Mouse (Mus musculus) forebrain, embryonic 12.5 days (tissue): Measurements from ENCODE around the gene Trmt1. TPM values are rescaled to one million over a fixed set of nuclear protein-coding genes. Genes with fewer than 3 reads are reported as not detected.

Experiments used
- ATAC-seq: fragments of 200-750 bp; cut with Nextera tagmentation; 2 replicates; pipeline ENCODE4 v1.8.0; 2017; ENCODE audit warnings: moderate TSS enrichment; ENCODE audit not compliant: low FRiP score
- H3K27ac ChIP-seq: fragments of 300-500 bp; sonication (generic); 2 replicates; pipeline ENCODE4 v1.5.1; 2016; ENCODE audit warnings: mild to moderate bottlenecking
- H3K27me3 ChIP-seq: fragments of 300-500 bp; sonication (generic); 2 replicates; pipeline ENCODE4 v1.6.1; 2016; ENCODE audit warnings: mild to moderate bottlenecking
- H3K36me3 ChIP-seq: fragments of 300-500 bp; sonication (generic); replicated peaks from 2 replicates; pipeline ENCODE4 v1.6.1; 2016; ENCODE audit warnings: mild to moderate bottlenecking
- H3K4me1 ChIP-seq: fragments of 300-500 bp; sonication (generic); 2 replicates; pipeline ENCODE4 v1.6.1; 2016
- H3K4me2 ChIP-seq: fragments of 300-500 bp; sonication (generic); 2 replicates; pipeline ENCODE4 v1.6.1; 2016; ENCODE audit warnings: mild to moderate bottlenecking, moderate library complexity
- H3K4me3 ChIP-seq: fragments of 300-500 bp; sonication (generic); replicated peaks from 2 replicates; pipeline ENCODE4 v1.5.1; 2016; ENCODE audit warnings: mild to moderate bottlenecking
- H3K9ac ChIP-seq: fragments of 300-500 bp; sonication (generic); 2 replicates; pipeline ENCODE4 v1.6.1; 2016; ENCODE audit warnings: mild to moderate bottlenecking
- H3K9me3 ChIP-seq: fragments of 300-500 bp; sonication (generic); 2 replicates; pipeline ENCODE4 v1.6.1; 2016
- WGBS: fragments of 180-500 bp; shearing (Covaris S2); methylation state at CpG from one replicate; pipeline ENCODE4 v1.1.7; 2016; 5-methylcytosine and 5-hydroxymethylcytosine counted together
- polyA plus RNA-seq: library from polyadenylated mRNA; unstranded; fragments of >200 nt; fragmentation: Nextera tagmentation; extraction: Ambion mirVana; gene quantifications from 2 replicates; pipeline ENCODE4 v1.2.1, GENCODE M21; 2016

Gene Trmt1
- polyA plus RNA-seq, 1 experiment from 2014 or later: 59.6 TPM

GRCm38 (mm10) chr8:84718476-84718875 lies 32.4 kb downstream of the Trmt1 start:
- no peak overlapping the region for H3K4me2 ChIP-seq
- H3K9ac ChIP-seq: no peak overlapping the region; the same call in 1 of the 2 replicates
- ATAC-seq: no peak
- H3K4me1 ChIP-seq: peaks cover 46% of the 10 kb centered on the region
- WGBS: 91% methylated on average over 5 of the region's 5 CpGs
- H3K36me3 ChIP-seq: peaks cover 42% of the 10 kb centered on the region
- H3K27me3 ChIP-seq: peaks cover 62% of the 10 kb centered on the region
- H3K27ac ChIP-seq: no peak overlapping the region
- H3K4me3 ChIP-seq: no peak overlapping the region
- H3K9me3 ChIP-seq: no peaks in the 10 kb centered on the region

GRCm38 (mm10) chr8:84718959-84719690 lies 33.0 kb downstream of the Trmt1 start:
- H3K4me3 ChIP-seq: no peak overlapping the region
- H3K9ac ChIP-seq: no peak overlapping the region; the same call in 1 of the 2 replicates
- peaks cover 46% of the 10 kb centered on the region for H3K4me1 ChIP-seq
- WGBS: 85% methylated on average over 5 of the region's 5 CpGs
- H3K27ac ChIP-seq: no peak overlapping the region
- H3K9me3 ChIP-seq: no peaks in the 10 kb centered on the region
- no peak overlapping the region for H3K4me2 ChIP-seq
- H3K27me3 ChIP-seq: peaks cover 61% of the 10 kb centered on the region
- no peak for ATAC-seq
- H3K36me3 ChIP-seq: peaks cover 42% of the 10 kb centered on the region

GRCm38 (mm10) chr8:84722530-84722849 lies 36.4 kb downstream of the Trmt1 start:
- Histone ChIP-seq H3K4me1 (peaks cover 48% of the 10 kb centered on the region), H3K36me3 (peaks cover 61% of the 10 kb centered on the region), H3K9ac (peak overlapping the region; percentile 33; the same call in 1 of the 2 replicates), H3K27me3 (peaks cover 43% of the 10 kb centered on the region), H3K4me2 (peak overlapping the region; percentile 24), H3K9me3 (no peaks in the 10 kb centered on the region), H3K4me3 (no peak overlapping the region), H3K27ac (peak overlapping the region; percentile 87)
- WGBS: 64% methylated on average over 6 of the region's 6 CpGs
- ATAC-seq: peak; percentile 24; the same call in 1 of the 2 replicates

GRCm38 (mm10) chr8:84722850-84723570 lies 36.9 kb downstream of the Trmt1 start, which contains the start of gene G430095P16Rik:
Gene G430095P16Rik (plus strand): TSS chr8:84723007.
- peaks cover 38% of the 10 kb centered on the region for H3K27me3 ChIP-seq
- peaks cover 60% of the 10 kb centered on the region for H3K36me3 ChIP-seq
- peak within 1 kb of the TSS; percentile 36 for H3K9ac ChIP-seq
- H3K4me2 ChIP-seq: peak within 1 kb of the TSS; percentile 24
- H3K4me3 ChIP-seq: no peak within 1 kb of the TSS
- no peaks in the 10 kb centered on the region for H3K9me3 ChIP-seq
- H3K27ac ChIP-seq: peak within 1 kb of the TSS; percentile 87
- 14% methylated on average over 10 of the region's 10 CpGs for WGBS
- peak; percentile 81 for ATAC-seq
- peaks cover 53% of the 10 kb centered on the region for H3K4me1 ChIP-seq

GRCm38 (mm10) chr8:84723571-84723900 lies 37.4 kb downstream of the Trmt1 start:
- Histone ChIP-seq H3K9ac (peak overlapping the region; percentile 36), H3K4me3 (no peak overlapping the region), H3K4me2 (peak overlapping the region; percentile 24; the same call in 1 of the 2 replicates), H3K27me3 (peaks cover 32% of the 10 kb centered on the region), H3K36me3 (peaks cover 58% of the 10 kb centered on the region), H3K27ac (peak overlapping the region; percentile 87), H3K4me1 (peaks cover 58% of the 10 kb centered on the region), H3K9me3 (no peaks in the 10 kb centered on the region)
- ATAC-seq: no peak
- WGBS: 25% methylated on average over 7 of the region's 7 CpGs

- Histone ChIP-seq H3K4me1 (peaks cover 68% of the 10 kb centered on the region), H3K4me2 (peak overlapping the region; percentile 5; the same call in 1 of the 2 replicates), H3K9me3 (no peaks in the 10 kb centered on the region), H3K27me3 (peaks cover 21% of the 10 kb centered on the region), H3K27ac (peak overlapping the region; percentile 87), H3K4me3 (no peak overlapping the region), H3K9ac (peak overlapping the region; percentile 9; the same call in 1 of the 2 replicates), H3K36me3 (peaks cover 51% of the 10 kb centered on the region)
- 52% methylated on average over 9 of the region's 9 CpGs for WGBS
- ATAC-seq: no peak
Measured at GRCm38 (mm10) chr8:84724683-84725082, 38.6 kb downstream of the Trmt1 start.

GRCm38 (mm10) chr8:84725246-84725940 lies 39.3 kb downstream of the Trmt1 start:
- peaks cover 46% of the 10 kb centered on the region for H3K36me3 ChIP-seq
- H3K4me1 ChIP-seq: peaks cover 74% of the 10 kb centered on the region
- WGBS: 57% methylated on average over 10 of the region's 10 CpGs
- 0 out of 2 replicates have a peak overlapping the region, but pooled peaks have one; percentile 5 for H3K4me2 ChIP-seq
- H3K27me3 ChIP-seq: peaks cover 18% of the 10 kb centered on the region
- peak overlapping the region; percentile 9; the same call in 1 of the 2 replicates for H3K9ac ChIP-seq
- H3K9me3 ChIP-seq: no peaks in the 10 kb centered on the region
- H3K27ac ChIP-seq: peak overlapping the region; percentile 79
- H3K4me3 ChIP-seq: no peak overlapping the region
- no peak for ATAC-seq

GRCm38 (mm10) chr8:84725941-84726259 lies 39.8 kb downstream of the Trmt1 start:
- Histone ChIP-seq H3K36me3 (peaks cover 40% of the 10 kb centered on the region), H3K9ac (0 out of 2 replicates have a peak overlapping the region, but pooled peaks have one; percentile 9), H3K4me2 (no peak overlapping the region), H3K27me3 (peaks cover 14% of the 10 kb centered on the region), H3K9me3 (no peaks in the 10 kb centered on the region), H3K27ac (peak overlapping the region; percentile 79), H3K4me1 (peaks cover 79% of the 10 kb centered on the region), H3K4me3 (no peak overlapping the region)
- ATAC-seq: no peak
- WGBS: 21% methylated on average over 3 of the region's 3 CpGs

GRCm38 (mm10) chr8:84728474-84728873 lies 42.4 kb downstream of the Trmt1 start:
- H3K27me3 ChIP-seq: peaks cover 18% of the 10 kb centered on the region
- peak; percentile 70 for ATAC-seq
- peak overlapping the region; percentile 13; the same call in 1 of the 2 replicates for H3K4me2 ChIP-seq
- peaks cover 86% of the 10 kb centered on the region for H3K4me1 ChIP-seq
- H3K9me3 ChIP-seq: no peaks in the 10 kb centered on the region
- H3K9ac ChIP-seq: peak overlapping the region; percentile 36
- WGBS: 54% methylated on average over 3 of the region's 3 CpGs
- peak overlapping the region; percentile 79 for H3K27ac ChIP-seq
- no peak overlapping the region for H3K4me3 ChIP-seq
- peaks cover 32% of the 10 kb centered on the region for H3K36me3 ChIP-seq

- H3K27me3 ChIP-seq: peaks cover 23% of the 10 kb centered on the region
- 88% methylated on average over 16 of the region's 16 CpGs for WGBS
- H3K4me1 ChIP-seq: peaks cover 77% of the 10 kb centered on the region
- H3K9ac ChIP-seq: no peak overlapping the region; the same call in 1 of the 2 replicates
- no peak overlapping the region for H3K4me2 ChIP-seq
- no peak overlapping the region for H3K4me3 ChIP-seq
- H3K9me3 ChIP-seq: no peaks in the 10 kb centered on the region
- ATAC-seq: no peak
- H3K27ac ChIP-seq: peak overlapping the region; percentile 84
- peaks cover 28% of the 10 kb centered on the region for H3K36me3 ChIP-seq
Measured at GRCm38 (mm10) chr8:84729921-84730362, 43.8 kb downstream of the Trmt1 start.

- Histone ChIP-seq H3K36me3 (peaks cover 22% of the 10 kb centered on the region), H3K9ac (peak overlapping the region; percentile 25), H3K27ac (peak overlapping the region; percentile 84), H3K4me1 (peaks cover 74% of the 10 kb centered on the region), H3K9me3 (no peaks in the 10 kb centered on the region), H3K4me3 (no peak overlapping the region; the same call in 1 of the 2 replicates), H3K27me3 (peaks cover 28% of the 10 kb centered on the region), H3K4me2 (peak overlapping the region; percentile 15; the same call in 1 of the 2 replicates)
- WGBS: 30% methylated on average over 9 of the region's 9 CpGs
- peak; percentile 47 for ATAC-seq
Measured at GRCm38 (mm10) chr8:84730541-84731370, 44.6 kb downstream of the Trmt1 start.
